Mouse (Mus musculus) effector memory CD4-positive, alpha-beta T cell, adult 7 months (primary cell): ENCODE data around the gene Serpina12. TPM values are rescaled to one million over a fixed set of nuclear protein-coding genes. Genes with fewer than 3 reads are reported as not detected.

ENCODE experiments used
- polyA plus RNA-seq: library from polyadenylated mRNA; unstranded; fragments of 100-300 nt; shearing (Covaris generic); gene quantifications from one replicate; pipeline ENCODE4 v1.2.1, GENCODE M21; 2017

Serpina12 gene
- polyA plus RNA-seq = not detected

DNA sequence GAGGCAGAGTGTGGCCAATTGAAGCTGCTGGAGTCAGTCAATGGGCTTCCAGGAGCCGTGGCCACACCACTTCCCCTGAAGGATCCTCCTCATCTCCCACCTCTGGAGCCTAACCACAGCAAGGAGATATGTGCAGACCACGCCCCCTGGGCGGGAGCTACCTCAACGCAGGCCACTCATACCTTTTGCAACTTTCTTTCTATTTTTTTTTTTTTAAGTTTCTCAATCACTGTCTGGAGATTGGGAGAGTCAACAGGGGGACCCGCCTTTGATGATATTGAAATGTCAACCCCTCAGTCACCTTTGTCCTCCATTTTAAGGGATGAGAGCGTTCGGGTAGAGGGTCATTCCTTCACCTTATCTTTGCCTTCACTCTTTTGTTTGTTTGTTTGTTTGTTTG is at the start of gene Serpina12:
Gene Serpina12, minus strand, starts transcription at position 101 of the 400 bp plus-strand sequence.

GRCm38 (mm10) chr12:104013620-104014019 is 30.6 kb downstream of the Serpina12 start, which contains the start of gene Serpina9:
Serpina9 (minus strand) TSS chr12:104013755.

GRCm38 (mm10) chr12:103989857-103990256 is 54.4 kb downstream of the Serpina12 start, which contains the start of gene Serpina11:
Serpina11 (minus strand) TSS chr12:103989957.

Other genes starting within 250 kb of the Serpina12 start
- gene Serpina1b, start 214.1 kb downstream of the Serpina12 start, polyA plus RNA-seq = not detected
- gene Serpina1a, start 180.9 kb downstream of the Serpina12 start, polyA plus RNA-seq = not detected
- gene Serpina1c, start 139.6 kb downstream of the Serpina12 start, polyA plus RNA-seq = not detected
- gene Serpina1e, start 85.5 kb downstream of the Serpina12 start, polyA plus RNA-seq = not detected
- not detected for gene Serpina11, start 54.5 kb downstream of the Serpina12 start, polyA plus RNA-seq
- 0.22 TPM for gene Serpina9, start 30.7 kb downstream of the Serpina12 start, polyA plus RNA-seq
- not detected for gene Serpina5, start 56.7 kb upstream of the Serpina12 start, polyA plus RNA-seq
- not detected for gene Serpina3a, start 68.3 kb upstream of the Serpina12 start, polyA plus RNA-seq
- gene Serpina3b, start 83.6 kb upstream of the Serpina12 start, polyA plus RNA-seq = not detected
- gene Serpina3c, start 109.4 kb upstream of the Serpina12 start, polyA plus RNA-seq = not detected
- 7.6 TPM for gene Serpina3f, start 170.1 kb upstream of the Serpina12 start, polyA plus RNA-seq
- 47.4 TPM for gene Serpina3g, start 191.8 kb upstream of the Serpina12 start, polyA plus RNA-seq
- not detected for gene Serpina3i, start 218.7 kb upstream of the Serpina12 start, polyA plus RNA-seq